In genomic region chr17:74796023-74796699, GRCm38 (mm10) we compare ENCODE assay signal across 18 mouse cellular contexts.
DNase-seq lines count a peak whose midpoint lies in the region; ATAC-seq and TF ChIP-seq lines count a peak whose summit lies in the region.
"Had no signal": no experiment of that assay in that cellular context is flagged by ENCODE, and none has a peak within 500 bp of the region (broad histone marks: within the 10 kb centered on the region; RNA-seq: fewer than 3 reads in every experiment).

No protein-coding gene starts in this region.

- no peak for DNase-seq in heart, adult 18-20 months
- peak; percentile 63 for DNase-seq in kidney, postnatal 0 days (ENCODE audit: low spot score)
- no peak for DNase-seq in kidney, adult 11 months
- peak; percentile 91 for DNase-seq in 3T3-L1 (ENCODE audit: low read depth, low spot score)
- no peak for DNase-seq in urinary bladder, postnatal 25 days (ENCODE audit: low spot score)
- DNase-seq: adrenal gland, postnatal 14 days; cerebellum, adult 2 months; left cerebral cortex, postnatal 4 days; right cerebral cortex, postnatal 14 days; thymus, postnatal 4 days had no signal

- no peak for TF ChIP-seq POLR2A in embryonic fibroblast, embryonic 13.5 days (IDR thresholded peaks at IDR 0.05; ENCODE audit: low read depth, low read length)

- no peaks in the 10 kb centered on the region for H3K27me3 ChIP-seq in heart, embryonic 11.5 days (ENCODE audit: control insufficient read depth, insufficient read depth, low read length)
- no peaks in the 10 kb centered on the region for H3K27me3 ChIP-seq in kidney, postnatal 0 days (ENCODE audit: insufficient read depth, low read length)
- no peaks in the 10 kb centered on the region for H3K27me3 ChIP-seq in midbrain, embryonic 13.5 days
- H3K27me3 ChIP-seq: heart, embryonic 15.5 days; liver, embryonic 15.5 days; midbrain, embryonic 15.5 days had no signal

- H3K9ac ChIP-seq in heart, embryonic 11.5 days (ENCODE audit: low read depth, low read length), result no peak overlapping the region
- no peak overlapping the region for H3K9ac ChIP-seq in kidney, postnatal 0 days (ENCODE audit: low read depth, low read length)
- no peak overlapping the region for H3K9ac ChIP-seq in midbrain, embryonic 13.5 days (replicated peaks)
- H3K9ac ChIP-seq: heart, embryonic 15.5 days; liver, embryonic 15.5 days; midbrain, embryonic 15.5 days had no signal

- peaks cover 3% of the 10 kb centered on the region; the same call in 1 of the 2 replicates for H3K36me3 ChIP-seq in heart, embryonic 11.5 days (ENCODE audit: control insufficient read depth, insufficient read depth, low read length)
- H3K36me3 ChIP-seq in kidney, postnatal 0 days (ENCODE audit: insufficient read depth, low read length), result 0 out of 2 replicates have a peak, but pooled peaks cover 2% of the 10 kb centered on the region
- H3K36me3 ChIP-seq in midbrain, embryonic 13.5 days, result no peaks in the 10 kb centered on the region
- H3K36me3 ChIP-seq: heart, embryonic 15.5 days; liver, embryonic 15.5 days; midbrain, embryonic 15.5 days had no signal

- H3K4me3 ChIP-seq in heart, embryonic 11.5 days (ENCODE audit: low read depth, low read length), result no peak overlapping the region
- H3K4me3 ChIP-seq in kidney, postnatal 0 days (replicated peaks; ENCODE audit: low read depth, low read length), result no peak overlapping the region
- no peak overlapping the region for H3K4me3 ChIP-seq in embryonic fibroblast, embryonic 13.5 days (ENCODE audit: insufficient read depth, low read length)
- H3K4me3 ChIP-seq in midbrain, embryonic 13.5 days (replicated peaks), result no peak overlapping the region
- H3K4me3 ChIP-seq: heart, embryonic 15.5 days; liver, embryonic 15.5 days; midbrain, embryonic 15.5 days had no signal

- H3K9me3 ChIP-seq in heart, embryonic 11.5 days (replicated peaks; ENCODE audit: control insufficient read depth, low read length), result no peaks in the 10 kb centered on the region
- no peaks in the 10 kb centered on the region for H3K9me3 ChIP-seq in kidney, postnatal 0 days (replicated peaks; ENCODE audit: low read length)
- no peaks in the 10 kb centered on the region for H3K9me3 ChIP-seq in midbrain, embryonic 13.5 days
- H3K9me3 ChIP-seq: G1E; heart, embryonic 15.5 days; liver, embryonic 15.5 days; midbrain, embryonic 15.5 days had no signal

- 68% methylated on average over 14 of the region's 14 CpGs for WGBS in heart, embryonic 11.5 days (ENCODE audit: insufficient replicate concordance)
- 57% methylated on average over 14 of the region's 14 CpGs for WGBS in kidney, postnatal 0 days
- 90% methylated on average over 14 of the region's 14 CpGs for WGBS in midbrain, embryonic 13.5 days

- no peak for ATAC-seq in heart, embryonic 11.5 days (replicated peaks; ENCODE audit: insufficient number of reproducible peaks, low FRiP score, low TSS enrichment)
- ATAC-seq in kidney, postnatal 0 days (replicated peaks; ENCODE audit: low FRiP score, low read depth), result no peak; the same call in 1 of the 2 replicates
- no peak for ATAC-seq in midbrain, embryonic 13.5 days
- ATAC-seq: forebrain, embryonic 16.5 days; midbrain, embryonic 15.5 days had no signal

- TF ChIP-seq CTCF in kidney, postnatal 0 days (IDR thresholded peaks at IDR 0.05; ENCODE audit: low read depth), result no peak
- no peak for TF ChIP-seq CTCF in embryonic fibroblast, embryonic 13.5 days (IDR thresholded peaks at IDR 0.05; ENCODE audit: borderline replicate concordance, insufficient read depth, low read length)

- H3K4me1 ChIP-seq in heart, embryonic 11.5 days (ENCODE audit: control insufficient read depth, insufficient read depth, low read length), result peaks cover 10% of the 10 kb centered on the region
- peaks cover 5% of the 10 kb centered on the region; the same call in 1 of the 2 replicates for H3K4me1 ChIP-seq in kidney, postnatal 0 days (replicated peaks; ENCODE audit: insufficient read depth, low read length)
- H3K4me1 ChIP-seq in embryonic fibroblast, embryonic 13.5 days (ENCODE audit: control insufficient read depth, insufficient read depth, low read length), result peaks cover 11% of the 10 kb centered on the region
- peaks cover 6% of the 10 kb centered on the region; the same call in 1 of the 2 replicates for H3K4me1 ChIP-seq in midbrain, embryonic 13.5 days (replicated peaks)
- H3K4me1 ChIP-seq: liver, embryonic 15.5 days; midbrain, embryonic 15.5 days had no signal

- no peak overlapping the region for H3K4me2 ChIP-seq in heart, embryonic 11.5 days
- H3K4me2 ChIP-seq in kidney, postnatal 0 days (ENCODE audit: low read length), result no peak overlapping the region
- H3K4me2 ChIP-seq in midbrain, embryonic 13.5 days (replicated peaks), result no peak overlapping the region
- H3K4me2 ChIP-seq: heart, embryonic 15.5 days; liver, embryonic 15.5 days; midbrain, embryonic 15.5 days had no signal

- H3K27ac ChIP-seq in heart, embryonic 11.5 days (ENCODE audit: low read depth, low read length), result peak overlapping the region; percentile 50; the same call in 1 of the 2 replicates
- no peak overlapping the region for H3K27ac ChIP-seq in kidney, postnatal 0 days
- H3K27ac ChIP-seq in embryonic fibroblast, embryonic 13.5 days (ENCODE audit: insufficient read depth, low read length), result peak overlapping the region; percentile 28; the same call in 1 of the 2 replicates
- H3K27ac ChIP-seq in midbrain, embryonic 13.5 days, result no peak overlapping the region
- H3K27ac ChIP-seq: heart, embryonic 15.5 days; liver, embryonic 15.5 days; midbrain, embryonic 15.5 days had no signal

Comparison
In these comparisons a context has a peak if more than half of its experiments do, and no peak if none do; other contexts are left out.
1. DNase-seq: peak in kidney, postnatal 0 days (single experiment) and 3T3-L1 (single experiment); none in heart, adult 18-20 months (0 of 2), kidney, adult 11 months (single experiment) and urinary bladder, postnatal 25 days (single experiment).
2. H3K27ac ChIP-seq: peak in heart, embryonic 11.5 days (single experiment) and embryonic fibroblast, embryonic 13.5 days (single experiment); none in kidney, postnatal 0 days (single experiment) and midbrain, embryonic 13.5 days (single experiment).